Mouse (Mus musculus): ENCODE results near the gene Dip2b. TPM values are rescaled to one million over a fixed set of nuclear protein-coding genes. Genes with fewer than 3 reads are reported as not detected.

The Dip2b gene
- polyA plus RNA-seq, 1 experiment: 21.4 TPM

DNA sequence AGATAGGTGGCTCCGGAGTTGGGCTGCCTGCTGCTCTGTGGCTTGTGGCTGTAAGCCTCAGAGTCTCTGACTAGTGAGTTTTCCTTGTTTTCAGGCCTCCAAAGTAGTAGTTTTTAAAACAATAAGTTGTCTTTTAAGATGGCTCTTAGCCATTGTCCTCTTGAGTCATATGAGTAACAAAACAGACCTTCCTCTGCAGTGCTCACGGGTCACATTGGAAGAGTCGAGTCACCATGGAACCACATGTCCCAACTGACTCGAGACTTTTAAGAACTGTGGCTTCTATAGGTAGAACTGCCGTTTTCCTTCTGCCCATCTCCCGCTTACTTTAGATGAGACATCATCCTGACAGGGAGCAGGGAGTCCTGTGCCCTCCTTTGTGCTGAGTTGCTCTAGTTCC lies 198.5 kb downstream of the Dip2b start:
- Histone ChIP-seq H3K27ac (ENCODE audit: insufficient read depth, low read length) (no peak overlapping the region), H3K9me3 (replicated peaks; ENCODE audit: control insufficient read depth, insufficient read depth, low read length, poor library complexity, severe bottlenecking) (no peaks in the 10 kb centered on the region), H3K27me3 (ENCODE audit: control insufficient read depth, insufficient read depth, low read length, poor library complexity, severe bottlenecking) (no peaks in the 10 kb centered on the region), H3K4me3 (ENCODE audit: low read depth, low read length) (no peak overlapping the region), H3K9ac (ENCODE audit: low read depth, poor library complexity, severe bottlenecking) (no peak overlapping the region), H3K4me1 (ENCODE audit: control insufficient read depth, insufficient read depth, low read length) (peaks cover 1% of the 10 kb centered on the region), H3K36me3 (ENCODE audit: control insufficient read depth, insufficient read depth, low read length, poor library complexity, severe bottlenecking) (peaks cover 34% of the 10 kb centered on the region)
- no peak for TF ChIP-seq POLR2A (IDR thresholded peaks at IDR 0.05; ENCODE audit: insufficient read depth, low read length)
- no peak for TF ChIP-seq CTCF (IDR thresholded peaks at IDR 0.05; ENCODE audit: low read depth, low read length)
- TF ChIP-seq EP300 (IDR thresholded peaks at IDR 0.05; ENCODE audit: insufficient read depth, low read depth, low read length): no peak

DNA sequence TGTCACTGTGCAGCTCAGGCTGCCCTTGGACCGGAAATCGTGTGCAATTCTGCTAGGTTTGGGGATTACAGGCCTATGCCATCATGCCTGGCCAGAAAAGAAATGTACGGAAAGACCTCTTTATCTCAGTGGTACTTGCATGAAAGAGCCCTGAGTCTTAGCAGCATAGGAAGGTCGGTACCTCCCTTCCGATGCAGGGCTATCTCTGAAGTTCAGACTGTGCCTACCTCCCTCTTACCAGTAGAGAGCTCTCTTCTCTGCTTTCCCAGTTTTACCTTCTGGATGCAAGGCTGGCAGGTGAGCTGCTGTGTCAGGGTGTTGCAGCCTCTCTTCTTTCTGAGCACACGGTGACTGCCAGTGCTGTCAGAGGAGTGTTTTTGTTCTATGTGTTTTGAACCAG lies 203.3 kb downstream of the Dip2b start:
- H3K36me3 ChIP-seq (ENCODE audit: control insufficient read depth, insufficient read depth, low read length, poor library complexity, severe bottlenecking): peaks cover 31% of the 10 kb centered on the region
- H3K27ac ChIP-seq (ENCODE audit: insufficient read depth, low read length): no peak overlapping the region
- peaks cover 4% of the 10 kb centered on the region for H3K4me1 ChIP-seq (ENCODE audit: control insufficient read depth, insufficient read depth, low read length)
- no peaks in the 10 kb centered on the region for H3K27me3 ChIP-seq (ENCODE audit: control insufficient read depth, insufficient read depth, low read length, poor library complexity, severe bottlenecking)
- H3K9me3 ChIP-seq (replicated peaks; ENCODE audit: control insufficient read depth, insufficient read depth, low read length, poor library complexity, severe bottlenecking): no peaks in the 10 kb centered on the region
- no peak overlapping the region for H3K4me3 ChIP-seq (ENCODE audit: low read depth, low read length)
- TF ChIP-seq CTCF (IDR thresholded peaks at IDR 0.05; ENCODE audit: low read depth, low read length): peak; percentile 24
- no peak for TF ChIP-seq POLR2A (IDR thresholded peaks at IDR 0.05; ENCODE audit: insufficient read depth, low read length)
- TF ChIP-seq EP300 (IDR thresholded peaks at IDR 0.05; ENCODE audit: insufficient read depth, low read depth, low read length): no peak
- no peak overlapping the region for H3K9ac ChIP-seq (ENCODE audit: low read depth, poor library complexity, severe bottlenecking)

GRCm38 (mm10) chr15:100245951-100246350 lies 207.5 kb downstream of the Dip2b start:
- H3K9me3 ChIP-seq (replicated peaks; ENCODE audit: control insufficient read depth, insufficient read depth, low read length, poor library complexity, severe bottlenecking): no peaks in the 10 kb centered on the region
- H3K27me3 ChIP-seq (ENCODE audit: control insufficient read depth, insufficient read depth, low read length, poor library complexity, severe bottlenecking): no peaks in the 10 kb centered on the region
- TF ChIP-seq CTCF (IDR thresholded peaks at IDR 0.05; ENCODE audit: low read depth, low read length) (no peak), POLR2A (IDR thresholded peaks at IDR 0.05; ENCODE audit: insufficient read depth, low read length) (no peak), EP300 (IDR thresholded peaks at IDR 0.05; ENCODE audit: insufficient read depth, low read depth, low read length) (no peak)
- no peak overlapping the region for H3K4me3 ChIP-seq (ENCODE audit: low read depth, low read length)
- no peak overlapping the region for H3K9ac ChIP-seq (ENCODE audit: low read depth, poor library complexity, severe bottlenecking)
- H3K4me1 ChIP-seq (ENCODE audit: control insufficient read depth, insufficient read depth, low read length): peaks cover 11% of the 10 kb centered on the region
- peaks cover 19% of the 10 kb centered on the region for H3K36me3 ChIP-seq (ENCODE audit: control insufficient read depth, insufficient read depth, low read length, poor library complexity, severe bottlenecking)
- no peak overlapping the region for H3K27ac ChIP-seq (ENCODE audit: insufficient read depth, low read length)

DNA sequence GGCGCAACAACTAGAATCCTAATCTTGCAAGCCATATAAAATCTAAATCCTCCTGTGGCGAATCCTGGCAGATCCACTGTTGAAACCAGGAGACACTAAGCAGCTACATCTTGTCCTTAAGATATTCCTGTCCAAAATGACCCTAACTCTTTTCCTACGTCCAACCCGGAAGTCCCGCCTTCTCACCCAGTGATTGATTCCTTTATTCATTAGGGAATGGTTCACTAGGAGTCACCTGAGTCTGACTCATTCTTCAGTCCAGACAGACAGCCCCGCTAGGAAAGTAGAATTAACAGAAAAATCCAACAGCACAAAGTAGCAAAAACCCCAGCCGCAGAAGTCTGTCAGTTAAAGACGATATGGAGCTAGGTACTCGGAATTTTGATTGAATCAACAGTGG lies 208.8 kb downstream of the Dip2b start:
- no peaks in the 10 kb centered on the region for H3K9me3 ChIP-seq (replicated peaks; ENCODE audit: control insufficient read depth, insufficient read depth, low read length, poor library complexity, severe bottlenecking)
- H3K27ac ChIP-seq (ENCODE audit: insufficient read depth, low read length): peak overlapping the region; percentile 81
- peaks cover 12% of the 10 kb centered on the region for H3K4me1 ChIP-seq (ENCODE audit: control insufficient read depth, insufficient read depth, low read length)
- peaks cover 20% of the 10 kb centered on the region for H3K36me3 ChIP-seq (ENCODE audit: control insufficient read depth, insufficient read depth, low read length, poor library complexity, severe bottlenecking)
- H3K4me3 ChIP-seq (ENCODE audit: low read depth, low read length): peak overlapping the region; percentile 42
- H3K27me3 ChIP-seq (ENCODE audit: control insufficient read depth, insufficient read depth, low read length, poor library complexity, severe bottlenecking): no peaks in the 10 kb centered on the region
- TF ChIP-seq EP300 (IDR thresholded peaks at IDR 0.05; ENCODE audit: insufficient read depth, low read depth, low read length) (no peak), POLR2A (IDR thresholded peaks at IDR 0.05; ENCODE audit: insufficient read depth, low read length) (no peak), CTCF (IDR thresholded peaks at IDR 0.05; ENCODE audit: low read depth, low read length) (no peak)
- peak overlapping the region; percentile 70 for H3K9ac ChIP-seq (ENCODE audit: low read depth, poor library complexity, severe bottlenecking)

GRCm38 (mm10) chr15:100248665-100249433 lies 210.4 kb downstream of the Dip2b start:
- Histone ChIP-seq H3K4me1 (ENCODE audit: control insufficient read depth, insufficient read depth, low read length) (peaks cover 12% of the 10 kb centered on the region), H3K27ac (ENCODE audit: insufficient read depth, low read length) (peak overlapping the region; percentile 63), H3K9ac (ENCODE audit: low read depth, poor library complexity, severe bottlenecking) (no peak overlapping the region), H3K9me3 (replicated peaks; ENCODE audit: control insufficient read depth, insufficient read depth, low read length, poor library complexity, severe bottlenecking) (no peaks in the 10 kb centered on the region), H3K27me3 (ENCODE audit: control insufficient read depth, insufficient read depth, low read length, poor library complexity, severe bottlenecking) (no peaks in the 10 kb centered on the region), H3K4me3 (ENCODE audit: low read depth, low read length) (no peak overlapping the region), H3K36me3 (ENCODE audit: control insufficient read depth, insufficient read depth, low read length, poor library complexity, severe bottlenecking) (peaks cover 26% of the 10 kb centered on the region)
- TF ChIP-seq CTCF (IDR thresholded peaks at IDR 0.05; ENCODE audit: low read depth, low read length): no peak
- TF ChIP-seq EP300 (IDR thresholded peaks at IDR 0.05; ENCODE audit: insufficient read depth, low read depth, low read length): no peak
- no peak for TF ChIP-seq POLR2A (IDR thresholded peaks at IDR 0.05; ENCODE audit: insufficient read depth, low read length)

- no peaks in the 10 kb centered on the region for H3K9me3 ChIP-seq (replicated peaks; ENCODE audit: control insufficient read depth, insufficient read depth, low read length, poor library complexity, severe bottlenecking)
- peak overlapping the region; percentile 33; the same call in 1 of the 2 replicates for H3K9ac ChIP-seq (ENCODE audit: low read depth, poor library complexity, severe bottlenecking)
- no peaks in the 10 kb centered on the region for H3K27me3 ChIP-seq (ENCODE audit: control insufficient read depth, insufficient read depth, low read length, poor library complexity, severe bottlenecking)
- H3K4me3 ChIP-seq (ENCODE audit: low read depth, low read length): no peak overlapping the region
- peaks cover 13% of the 10 kb centered on the region for H3K4me1 ChIP-seq (ENCODE audit: control insufficient read depth, insufficient read depth, low read length)
- H3K36me3 ChIP-seq (ENCODE audit: control insufficient read depth, insufficient read depth, low read length, poor library complexity, severe bottlenecking): peaks cover 40% of the 10 kb centered on the region
- TF ChIP-seq EP300 (IDR thresholded peaks at IDR 0.05; ENCODE audit: insufficient read depth, low read depth, low read length): no peak
- H3K27ac ChIP-seq (ENCODE audit: insufficient read depth, low read length): peak overlapping the region; percentile 60
Observed at GRCm38 (mm10) chr15:100251153-100251780, 212.8 kb downstream of the Dip2b start.

Data from ES-Bruce4 (cell line).